ENCODE assay signal across 13 mouse cellular contexts in genomic region chr2:105454836-105455235, GRCm38 (mm10).
"Had no signal": no experiment of that assay in that cellular context is flagged by ENCODE, and none has a peak within 500 bp of the region (broad histone marks: within the 10 kb centered on the region; RNA-seq: fewer than 3 reads in every experiment).

No protein-coding gene starts in this region.

- ATAC-seq: liver, postnatal 0 days; midbrain, embryonic 13.5 days had no signal

- DNase-seq: kidney, adult 9 months; kidney, postnatal 36 days; liver; liver, embryonic 13.5 days; liver, postnatal 0 days; lung, postnatal 36 days; right cerebral cortex, postnatal 14 days; thymus, adult 2 months; thymus, postnatal 25 days had no signal

- H3K9me3 ChIP-seq: limb, embryonic 12.5 days; liver, embryonic 13.5 days; midbrain, embryonic 13.5 days; stomach, embryonic 15.5 days had no signal

- H3K36me3 ChIP-seq: limb, embryonic 12.5 days; liver, embryonic 13.5 days; midbrain, embryonic 13.5 days; stomach, embryonic 15.5 days had no signal

- H3K4me3 ChIP-seq: limb, embryonic 12.5 days; liver, embryonic 13.5 days; midbrain, embryonic 13.5 days; stomach, embryonic 15.5 days had no signal

- H3K9ac ChIP-seq: limb, embryonic 12.5 days; liver, embryonic 13.5 days; liver, postnatal 0 days; midbrain, embryonic 13.5 days; stomach, embryonic 15.5 days had no signal

- H3K4me2 ChIP-seq: limb, embryonic 12.5 days; liver, embryonic 13.5 days; midbrain, embryonic 13.5 days; stomach, embryonic 15.5 days had no signal

- H3K27me3 ChIP-seq: limb, embryonic 12.5 days; liver, embryonic 13.5 days; midbrain, embryonic 13.5 days; stomach, embryonic 15.5 days had no signal

- H3K4me1 ChIP-seq: limb, embryonic 12.5 days; liver, embryonic 13.5 days; midbrain, embryonic 13.5 days; stomach, embryonic 15.5 days had no signal

- H3K27ac ChIP-seq: kidney, postnatal 0 days; limb, embryonic 12.5 days; liver, embryonic 13.5 days; midbrain, embryonic 13.5 days; stomach, embryonic 15.5 days had no signal
